Mouse (Mus musculus) heart, embryonic 14.5 days (tissue): ENCODE results near the gene Llgl1. TPM values are rescaled to one million over a fixed set of nuclear protein-coding genes. Genes with fewer than 3 reads are reported as not detected.
A peak's percentile ranks its signal among the peaks of the same experiment; 100 is the strongest.

Experiments used
- ATAC-seq: fragments of 200-750 bp; cut with Nextera tagmentation; 2 replicates; pipeline ENCODE4 v1.8.0; 2017; ENCODE audit warnings: low read depth, moderate TSS enrichment; ENCODE audit not compliant: insufficient number of reproducible peaks, insufficient read depth, low FRiP score
- H3K27ac ChIP-seq, 2 experiments: fragments of 200-500 bp in 1 of 2; fragments of 300-500 bp in 1 of 2; sonication (generic) in 1 of 2; replicated peaks in 1 of 2; 2 replicates each; pipeline ENCODE4 v1.5.1; 2012 to 2014; ENCODE audit warnings: low read depth in 2 of 2, low read length in 2 of 2, control low read depth in 1 of 2, mild to moderate bottlenecking in 1 of 2, mixed read lengths in 1 of 2; ENCODE audit not compliant: control insufficient read depth in 1 of 2, insufficient read depth in 1 of 2
- H3K27me3 ChIP-seq: fragments of 300-500 bp; sonication (generic); 2 replicates; pipeline ENCODE4 v1.6.1; 2014; ENCODE audit warnings: mild to moderate bottlenecking, low read length, control low read depth; ENCODE audit not compliant: control insufficient read depth, insufficient read depth
- H3K36me3 ChIP-seq: fragments of 300-500 bp; sonication (generic); 2 replicates; pipeline ENCODE4 v1.6.1; 2014; ENCODE audit warnings: mild to moderate bottlenecking, control low read depth, low read length, mixed read lengths; ENCODE audit not compliant: control insufficient read depth, insufficient read depth
- H3K4me1 ChIP-seq, 2 experiments: fragments of 200-500 bp in 1 of 2; fragments of 300-500 bp in 1 of 2; sonication (generic) in 1 of 2; 2 replicates each; pipeline ENCODE4 v1.6.1; 2012 to 2014; ENCODE audit warnings: low read length in 2 of 2, control low read depth in 1 of 2, mixed read lengths in 1 of 2; ENCODE audit not compliant: control insufficient read depth in 2 of 2, insufficient read depth in 2 of 2
- H3K4me2 ChIP-seq: fragments of 300-500 bp; sonication (generic); 2 replicates; pipeline ENCODE4 v1.6.1; 2014; ENCODE audit warnings: mild to moderate bottlenecking, low read length
- H3K4me3 ChIP-seq, 2 experiments: fragments of 200-500 bp in 1 of 2; fragments of 300-500 bp in 1 of 2; sonication (generic) in 1 of 2; 2 replicates each; pipeline ENCODE4 v1.5.1; 2012 to 2014; ENCODE audit warnings: low read length in 2 of 2, mild to moderate bottlenecking in 2 of 2, control low read depth in 1 of 2, low read depth in 1 of 2, moderate library complexity in 1 of 2; ENCODE audit not compliant: control insufficient read depth in 1 of 2, insufficient read depth in 1 of 2
- H3K9ac ChIP-seq: fragments of 300-500 bp; sonication (generic); 2 replicates; pipeline ENCODE4 v1.6.1; 2014; ENCODE audit warnings: mild to moderate bottlenecking, low read length
- H3K9me3 ChIP-seq: fragments of 300-500 bp; sonication (generic); 2 replicates; pipeline ENCODE4 v1.6.1; 2016; ENCODE audit warnings: low read length, control low read depth; ENCODE audit not compliant: control insufficient read depth
- WGBS: fragments of 180-500 bp; shearing (Covaris S2); extraction: QIAGEN DNeasy Blood & Tissue Kit; methylation state at CpG from one replicate; pipeline ENCODE4 v1.1.7; 2014; 5-methylcytosine and 5-hydroxymethylcytosine counted together
- polyA plus RNA-seq: library from polyadenylated mRNA; unstranded; fragments of >200 nt; fragmentation: Nextera tagmentation; extraction: Ambion mirVana; gene quantifications from 2 replicates; pipeline ENCODE4 v1.2.1, GENCODE M21; 2014

Llgl1 gene
- polyA plus RNA-seq, 1 experiment from 2014 or later: 34.0 TPM

- no peak for ATAC-seq
- H3K9me3 ChIP-seq: no peaks in the 10 kb centered on the region
- WGBS: 93% methylated on average over 17 of the region's 17 CpGs
- peaks cover 0 to 6% of the 10 kb centered on the region in 2 experiments; a peak in 1 of 4 replicates for H3K4me1 ChIP-seq
- no peak overlapping the region for H3K9ac ChIP-seq
- H3K36me3 ChIP-seq: peaks cover 100% of the 10 kb centered on the region
- no peak overlapping the region for H3K4me2 ChIP-seq
- H3K4me3 ChIP-seq: no peak overlapping the region
- no peaks in the 10 kb centered on the region for H3K27me3 ChIP-seq
- H3K27ac ChIP-seq: no peak overlapping the region
Observed at GRCm38 (mm10) chr11:60711218-60711617, 11.7 kb downstream of the Llgl1 start.

- Histone ChIP-seq H3K4me1 (peaks cover 0 to 11% of the 10 kb centered on the region in 2 experiments; a peak in 1 of 4 replicates), H3K4me2 (no peak overlapping the region), H3K9ac (no peak overlapping the region), H3K27me3 (no peaks in the 10 kb centered on the region), H3K4me3 (no peak overlapping the region), H3K36me3 (peaks cover 100% of the 10 kb centered on the region), H3K9me3 (no peaks in the 10 kb centered on the region), H3K27ac (no peak overlapping the region)
- WGBS: 91% methylated on average over 18 of the region's 18 CpGs
- no peak for ATAC-seq
Observed at GRCm38 (mm10) chr11:60712040-60712439, 12.5 kb downstream of the Llgl1 start.

- H3K4me3 ChIP-seq: no peak overlapping the region
- 91% methylated on average over 13 of the region's 13 CpGs for WGBS
- H3K9ac ChIP-seq: no peak overlapping the region
- 0 out of 4 replicates have a peak, but pooled peaks cover 0 to 6% of the 10 kb centered on the region in 2 experiments for H3K4me1 ChIP-seq
- H3K36me3 ChIP-seq: peaks cover 100% of the 10 kb centered on the region
- no peak for ATAC-seq
- H3K27me3 ChIP-seq: no peaks in the 10 kb centered on the region
- H3K4me2 ChIP-seq: no peak overlapping the region
- no peak overlapping the region for H3K27ac ChIP-seq
- no peaks in the 10 kb centered on the region for H3K9me3 ChIP-seq
Observed at GRCm38 (mm10) chr11:60712639-60713255, 13.2 kb downstream of the Llgl1 start.

GRCm38 (mm10) chr11:60715833-60716232 lies 16.3 kb downstream of the Llgl1 start:
- Histone ChIP-seq H3K36me3 (peaks cover 100% of the 10 kb centered on the region), H3K4me3 (no peak overlapping the region), H3K4me1 (peaks cover 4 to 18% of the 10 kb centered on the region in 2 experiments), H3K9me3 (no peaks in the 10 kb centered on the region), H3K27ac (no peak overlapping the region), H3K9ac (no peak overlapping the region), H3K4me2 (no peak overlapping the region), H3K27me3 (no peaks in the 10 kb centered on the region)
- ATAC-seq: no peak
- WGBS: 89% methylated on average over 5 of the region's 5 CpGs

- WGBS: 29% methylated on average over 5 of the region's 5 CpGs
- no peak overlapping the region for H3K4me2 ChIP-seq
- no peaks in the 10 kb centered on the region for H3K9me3 ChIP-seq
- H3K4me3 ChIP-seq: no peak overlapping the region
- peak; percentile 28; the same call in 1 of the 2 replicates for ATAC-seq
- 0 out of 2 replicates have a peak overlapping the region, but pooled peaks have one; percentile 6 for H3K9ac ChIP-seq
- H3K36me3 ChIP-seq: peaks cover 100% of the 10 kb centered on the region
- no peaks in the 10 kb centered on the region for H3K27me3 ChIP-seq
- peaks cover 4 to 18% of the 10 kb centered on the region in 2 experiments for H3K4me1 ChIP-seq
- peak overlapping the region; percentile 12 to 54; a peak in 3 of 4 replicates for H3K27ac ChIP-seq
Observed at GRCm38 (mm10) chr11:60719263-60719662, 19.7 kb downstream of the Llgl1 start.

- peak within 1 kb of the TSS; percentile 84 to 91 for H3K27ac ChIP-seq
- peak; percentile 75; the same call in 1 of the 2 replicates for ATAC-seq
- WGBS: under 1% methylated on average over 61 of the region's 71 CpGs
Observed at GRCm38 (mm10) chr11:60726601-60727391, 27.3 kb downstream of the Llgl1 start, which contains the start of gene Flii. Gene Flii (minus strand): TSS chr11:60727263.

GRCm38 (mm10) chr11:60727392-60728140 lies 28.0 kb downstream of the Llgl1 start:
- Histone ChIP-seq H3K9ac (peak overlapping the region; percentile 94), H3K36me3 (peaks cover 50% of the 10 kb centered on the region), H3K9me3 (no peaks in the 10 kb centered on the region), H3K4me1 (peaks cover 13 to 25% of the 10 kb centered on the region in 2 experiments), H3K4me2 (peak overlapping the region; percentile 80), H3K27ac (peak overlapping the region; percentile 84 to 91), H3K27me3 (no peaks in the 10 kb centered on the region), H3K4me3 (peak overlapping the region; percentile 83 to 89)
- 4% methylated on average over 12 of the region's 12 CpGs for WGBS
- ATAC-seq: no peak

More at GRCm38 (mm10) chr11:60726601-60727391, 27.3 kb downstream of the Llgl1 start, which contains the start of gene Flii:
- Histone ChIP-seq H3K27me3 (no peaks in the 10 kb centered on the region), H3K9ac (peak within 1 kb of the TSS; percentile 94), H3K36me3 (peaks cover 52% of the 10 kb centered on the region), H3K4me2 (peak within 1 kb of the TSS; percentile 80), H3K4me3 (peak within 1 kb of the TSS; percentile 83 to 89), H3K9me3 (no peaks in the 10 kb centered on the region), H3K4me1 (peaks cover 13 to 25% of the 10 kb centered on the region in 2 experiments)
